ENCODE assay signal across 9 mouse cellular contexts in genomic region chr2:85098824-85099511, GRCm38 (mm10). TPM values are rescaled to one million over a fixed set of nuclear protein-coding genes. Genes with fewer than 3 reads are reported as not detected.
DNase-seq lines count a peak whose midpoint lies in the region; ATAC-seq lines count a peak whose summit lies in the region.
"Had no signal": no experiment of that assay in that cellular context is flagged by ENCODE, and none has a peak within 500 bp of the region (broad histone marks: within the 10 kb centered on the region; RNA-seq: fewer than 3 reads in every experiment).

No protein-coding gene starts in this region.

- DNase-seq in testis, postnatal 10 days (ENCODE audit: low spot score), result peak; percentile 76
- no peak for DNase-seq in testis, postnatal 14 days (ENCODE audit: low spot score)
- DNase-seq in liver, embryonic 11.5 days (ENCODE audit: low spot score), result no peak
- DNase-seq in spleen, postnatal 4 days (ENCODE audit: low spot score in 2 of 2), result peak; percentile 37 to 49
- no peak for DNase-seq in left cerebral cortex, adult 9 months (ENCODE audit: low spot score in 2 of 2)
- no peak for DNase-seq in left cerebral cortex, postnatal 36 days (ENCODE audit: low spot score in 2 of 2)
- no peak for DNase-seq in natural killer cell, adult 2 months (ENCODE audit: low spot score in 2 of 2)

- no peak overlapping the region for H3K9ac ChIP-seq in heart, embryonic 15.5 days
- no peak overlapping the region for H3K9ac ChIP-seq in liver, embryonic 11.5 days (ENCODE audit: low read depth, low read length)
- H3K9ac ChIP-seq: embryonic facial prominence, embryonic 13.5 days had no signal

- no peaks in the 10 kb centered on the region for H3K27me3 ChIP-seq in heart, embryonic 15.5 days
- H3K27me3 ChIP-seq in liver, embryonic 11.5 days (replicated peaks; ENCODE audit: control insufficient read depth, insufficient read depth, low read length), result no peaks in the 10 kb centered on the region
- H3K27me3 ChIP-seq: embryonic facial prominence, embryonic 13.5 days had no signal

- H3K36me3 ChIP-seq in heart, embryonic 15.5 days, result no peaks in the 10 kb centered on the region
- no peaks in the 10 kb centered on the region for H3K36me3 ChIP-seq in liver, embryonic 11.5 days (ENCODE audit: control insufficient read depth, insufficient read depth, low read length)
- H3K36me3 ChIP-seq: embryonic facial prominence, embryonic 13.5 days had no signal

- intact Hi-C loops in left cerebral cortex, postnatal 36 days (cut with DNase I), result no loop called here

- H3K4me2 ChIP-seq in heart, embryonic 15.5 days, result 0 out of 2 replicates have a peak overlapping the region, but pooled peaks have one; percentile 24
- H3K4me2 ChIP-seq in liver, embryonic 11.5 days, result no peak overlapping the region
- H3K4me2 ChIP-seq: embryonic facial prominence, embryonic 13.5 days had no signal

- peak overlapping the region; percentile 60 for H3K27ac ChIP-seq in heart, embryonic 15.5 days
- no peak overlapping the region for H3K27ac ChIP-seq in liver, embryonic 11.5 days (ENCODE audit: low read depth, low read length)
- H3K27ac ChIP-seq: embryonic facial prominence, embryonic 13.5 days had no signal

- no peak overlapping the region for H3K4me3 ChIP-seq in heart, embryonic 15.5 days
- H3K4me3 ChIP-seq in liver, embryonic 11.5 days (ENCODE audit: low read depth, low read length), result no peak overlapping the region
- H3K4me3 ChIP-seq: embryonic facial prominence, embryonic 13.5 days had no signal

- peak; percentile 85 for ATAC-seq in heart, embryonic 15.5 days (replicated peaks; ENCODE audit: insufficient number of reproducible peaks, insufficient read depth, low FRiP score, low read depth)
- ATAC-seq in liver, embryonic 11.5 days (replicated peaks; ENCODE audit: low FRiP score), result 0 out of 2 replicates have a peak, but pooled peaks have one; percentile 18

- 40% methylated on average over 7 of the region's 7 CpGs for WGBS in heart, embryonic 15.5 days
- 65% methylated on average over 7 of the region's 7 CpGs for WGBS in liver, embryonic 11.5 days

- no peaks in the 10 kb centered on the region for H3K9me3 ChIP-seq in heart, embryonic 15.5 days (replicated peaks)
- H3K9me3 ChIP-seq in liver, embryonic 11.5 days (ENCODE audit: control insufficient read depth, low read length), result no peaks in the 10 kb centered on the region

- peaks cover 12% of the 10 kb centered on the region for H3K4me1 ChIP-seq in heart, embryonic 15.5 days (replicated peaks)
- no peaks in the 10 kb centered on the region for H3K4me1 ChIP-seq in liver, embryonic 11.5 days (replicated peaks; ENCODE audit: control insufficient read depth, insufficient read depth, low read length)
- H3K4me1 ChIP-seq: embryonic facial prominence, embryonic 13.5 days had no signal

RNA-seq across cellular contexts. Expression of gene Aplnr, which starts 37.1 kb away (rescaled TPM):
- 36.0 and 47.7 TPM in 2 replicates for polyA plus RNA-seq in heart, embryonic 15.5 days (2015; fragmentation: Nextera tagmentation; extraction: Ambion mirVana)
- polyA plus RNA-seq in liver, embryonic 11.5 days (2014; fragmentation: Nextera tagmentation; extraction: Ambion mirVana), result 12.7 and 14.4 TPM in 2 replicates
- 1 to 10 TPM in 1 of 2 experiments, under 1 TPM in 1; 1.00 to 1.1 TPM for total RNA-seq in left cerebral cortex, postnatal 36 days (2021)

RNA-seq across cellular contexts. Expression of gene Tnks1bp1, which starts 51.1 kb away (rescaled TPM):
- 23.9 and 31.7 TPM in 2 replicates for polyA plus RNA-seq in heart, embryonic 15.5 days (2015; fragmentation: Nextera tagmentation; extraction: Ambion mirVana)
- 3.4 and 3.7 TPM in 2 replicates for polyA plus RNA-seq in liver, embryonic 11.5 days (2014; fragmentation: Nextera tagmentation; extraction: Ambion mirVana)
- total RNA-seq in left cerebral cortex, postnatal 36 days (2021), result 100 to 1,000 TPM; 109 to 131 TPM

Comparison
In these comparisons a context has a peak if more than half of its experiments do, and no peak if none do; other contexts are left out.
1. DNase-seq: peak in testis, postnatal 10 days (single experiment) and spleen, postnatal 4 days (2 of 2); none in testis, postnatal 14 days (single experiment), liver, embryonic 11.5 days (single experiment), left cerebral cortex, adult 9 months (0 of 2), left cerebral cortex, postnatal 36 days (0 of 2) and natural killer cell, adult 2 months (0 of 2).